Comparison of ENCODE assay signal across 9 mouse cellular contexts in the genomic region with DNA sequence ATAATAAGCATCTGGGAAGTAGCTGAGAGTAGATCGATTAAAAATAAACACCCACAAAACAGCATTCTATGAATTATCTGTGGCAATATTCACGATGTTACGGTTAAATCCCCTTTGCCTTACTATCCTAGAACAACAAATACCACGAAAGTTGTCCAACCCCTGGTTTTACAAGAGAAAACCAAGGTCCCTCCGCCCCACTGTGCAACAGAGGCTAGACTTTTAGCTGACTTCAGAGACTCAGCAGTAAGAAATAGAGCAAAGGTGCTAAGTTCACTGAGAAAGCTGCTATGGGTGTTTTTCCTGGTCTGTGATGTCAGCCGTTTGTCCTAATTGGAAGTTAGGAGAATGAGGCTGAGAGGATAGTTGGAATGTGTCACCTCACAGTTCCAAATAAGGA. TPM values are rescaled to one million over a fixed set of nuclear protein-coding genes. Genes with fewer than 3 reads are reported as not detected.
DNase-seq lines count a peak whose midpoint lies in the region; ATAC-seq and TF ChIP-seq lines count a peak whose summit lies in the region.
"Had no signal": no experiment of that assay in that cellular context is flagged by ENCODE, and none has a peak within 500 bp of the region (broad histone marks: within the 10 kb centered on the region; RNA-seq: fewer than 3 reads in every experiment).

No protein-coding gene starts in this region.

- no peaks in the 10 kb centered on the region for H3K9me3 ChIP-seq in limb, embryonic 14.5 days (ENCODE audit: control insufficient read depth, low read length)
- no peaks in the 10 kb centered on the region for H3K9me3 ChIP-seq in stomach, postnatal 0 days (ENCODE audit: control insufficient read depth, low read length)

- TF ChIP-seq CTCF in testis, adult 2 months (IDR thresholded peaks at IDR 0.05; ENCODE audit: control insufficient read depth, insufficient read depth, insufficient replicate concordance, low read depth, low read length), result no peak
- 0 out of 2 replicates have a peak, but pooled peaks have one; percentile 1 for TF ChIP-seq CTCF in stomach, postnatal 0 days (IDR thresholded peaks at IDR 0.05; ENCODE audit: low read depth)

- no peak for TF ChIP-seq POLR2A in testis, adult 2 months (IDR thresholded peaks at IDR 0.05; ENCODE audit: control insufficient read depth, low read depth, low read length)
- no peak for TF ChIP-seq POLR2A in limb, embryonic 14.5 days (IDR thresholded peaks at IDR 0.05; ENCODE audit: borderline replicate concordance, extremely low read depth, insufficient read depth, insufficient read length)

- peak overlapping the region; percentile 96 for H3K4me3 ChIP-seq in testis, adult 2 months (ENCODE audit: control insufficient read depth, low read depth, low read length)
- H3K4me3 ChIP-seq in limb, embryonic 14.5 days (replicated peaks; ENCODE audit: low read length), result peak overlapping the region; percentile 46
- peak overlapping the region; percentile 53 for H3K4me3 ChIP-seq in stomach, postnatal 0 days (ENCODE audit: low read depth, low read length)

- H3K9ac ChIP-seq in limb, embryonic 14.5 days (ENCODE audit: low read depth, low read length, severe bottlenecking), result peak overlapping the region; percentile 51; the same call in 1 of the 2 replicates
- peak overlapping the region; percentile 71 for H3K9ac ChIP-seq in stomach, postnatal 0 days (ENCODE audit: low read length)

- 59% methylated on average over 6 of the region's 6 CpGs for WGBS in limb, embryonic 14.5 days
- WGBS in stomach, postnatal 0 days, result 49% methylated on average over 6 of the region's 6 CpGs

- no peaks in the 10 kb centered on the region for H3K27me3 ChIP-seq in testis, adult 2 months (ENCODE audit: control insufficient read depth, insufficient read depth, low read length)
- H3K27me3 ChIP-seq in limb, embryonic 14.5 days (ENCODE audit: control insufficient read depth, insufficient read depth, low read length), result no peaks in the 10 kb centered on the region
- H3K27me3 ChIP-seq in stomach, postnatal 0 days (ENCODE audit: control insufficient read depth, insufficient read depth, low read length), result no peaks in the 10 kb centered on the region

- peak; percentile 10 for DNase-seq in embryo, embryonic 10.5 days (ENCODE audit: low spot score)
- no peak for DNase-seq in embryo, embryonic 9.5 days (ENCODE audit: extremely low spot score)
- no peak for DNase-seq in testis, postnatal 10 days (ENCODE audit: low spot score)
- DNase-seq in limb, embryonic 14.5 days (ENCODE audit: low spot score), result no peak
- no peak for DNase-seq in stomach, postnatal 0 days (ENCODE audit: low spot score)
- DNase-seq in gastrocnemius, adult 18-20 months (ENCODE audit: low spot score), result no peak
- DNase-seq in cerebellum, adult 9-10 months, result no peak

- no peak for TF ChIP-seq EP300 in stomach, postnatal 0 days (optimal IDR thresholded peaks at IDR 0.05)

- H3K36me3 ChIP-seq in testis, adult 2 months (ENCODE audit: control insufficient read depth, insufficient read depth, low read length), result no peaks in the 10 kb centered on the region
- peaks cover 13% of the 10 kb centered on the region for H3K36me3 ChIP-seq in limb, embryonic 14.5 days (ENCODE audit: control insufficient read depth, insufficient read depth, low read length)
- no peaks in the 10 kb centered on the region; the same call in 1 of the 2 replicates for H3K36me3 ChIP-seq in stomach, postnatal 0 days (ENCODE audit: control insufficient read depth, insufficient read depth, low read length)

- ATAC-seq in limb, embryonic 14.5 days (ENCODE audit: low FRiP score, low read depth), result no peak
- peak; percentile 13; the same call in 1 of the 2 replicates for ATAC-seq in stomach, postnatal 0 days (ENCODE audit: low FRiP score, low TSS enrichment)

- peak overlapping the region; percentile 91 for H3K4me2 ChIP-seq in limb, embryonic 14.5 days (replicated peaks; ENCODE audit: low read depth, low read length, severe bottlenecking)
- H3K4me2 ChIP-seq in stomach, postnatal 0 days (replicated peaks; ENCODE audit: low read depth), result peak overlapping the region; percentile 88

- peaks cover 25% of the 10 kb centered on the region for H3K4me1 ChIP-seq in testis, adult 2 months (ENCODE audit: control insufficient read depth, insufficient read depth, low read length)
- H3K4me1 ChIP-seq in limb, embryonic 14.5 days (ENCODE audit: control insufficient read depth, insufficient read depth, low read length), result peaks cover 7% of the 10 kb centered on the region; the same call in 1 of the 2 replicates
- H3K4me1 ChIP-seq in stomach, postnatal 0 days (replicated peaks; ENCODE audit: control insufficient read depth, insufficient read depth), result no peaks in the 10 kb centered on the region

- peak overlapping the region; percentile 89 for H3K27ac ChIP-seq in testis, adult 2 months (ENCODE audit: control insufficient read depth, insufficient read depth, low read depth, low read length)
- peak overlapping the region; percentile 73; the same call in 1 of the 2 replicates for H3K27ac ChIP-seq in limb, embryonic 14.5 days (replicated peaks; ENCODE audit: low read depth, low read length)
- H3K27ac ChIP-seq in stomach, postnatal 0 days (replicated peaks), result peak overlapping the region; percentile 92; the same call in 1 of the 2 replicates

RNA-seq across cellular contexts. Expression of a gene that starts 1.0 kb away (rescaled TPM):
- polyA plus RNA-seq in testis, adult 2 months (2012; rRNA removed), result 0.16 and 1.3 TPM in 2 replicates
- polyA plus RNA-seq in limb, embryonic 14.5 days (2012; rRNA removed), result 0.96 and 1.0 TPM in 2 replicates
- 1.1 and 1.5 TPM in 2 replicates for polyA plus RNA-seq in limb, embryonic 14.5 days (2014; fragmentation: Nextera tagmentation; extraction: Ambion mirVana)
- polyA plus RNA-seq in stomach, postnatal 0 days (2015; fragmentation: Nextera tagmentation; extraction: Ambion mirVana), result 0.46 and 0.56 TPM in 2 replicates
- total RNA-seq in gastrocnemius, adult 18-20 months (2021), result under 1 TPM; 0.47 to 0.59 TPM

RNA-seq across cellular contexts. Expression of a gene that starts 1.9 kb away (rescaled TPM):
- 34.9 and 42.7 TPM in 2 replicates for polyA plus RNA-seq in testis, adult 2 months (2012; rRNA removed)
- 55.4 and 81.7 TPM in 2 replicates for polyA plus RNA-seq in limb, embryonic 14.5 days (2012; rRNA removed)
- 34.6 and 35.5 TPM in 2 replicates for polyA plus RNA-seq in limb, embryonic 14.5 days (2014; fragmentation: Nextera tagmentation; extraction: Ambion mirVana)
- 17.2 and 17.7 TPM in 2 replicates for polyA plus RNA-seq in stomach, postnatal 0 days (2015; fragmentation: Nextera tagmentation; extraction: Ambion mirVana)
- 10 to 100 TPM; 12.7 to 14.4 TPM for total RNA-seq in gastrocnemius, adult 18-20 months (2021)

RNA-seq across cellular contexts. Expression of a gene that starts 11.0 kb away (rescaled TPM):
- polyA plus RNA-seq in testis, adult 2 months (2012; rRNA removed), result not detected in 2 replicates
- not detected in 2 replicates for polyA plus RNA-seq in limb, embryonic 14.5 days (2012; rRNA removed)
- not detected in 2 replicates for polyA plus RNA-seq in limb, embryonic 14.5 days (2014; fragmentation: Nextera tagmentation; extraction: Ambion mirVana)
- polyA plus RNA-seq in stomach, postnatal 0 days (2015; fragmentation: Nextera tagmentation; extraction: Ambion mirVana), result 0.10 and 0.13 TPM in 2 replicates
- under 1 TPM in 1 of 2 experiments, not detected in 1; 0.31 TPM for total RNA-seq in gastrocnemius, adult 18-20 months (2021)
- polyA plus RNA-seq: C2C12 had no signal

RNA-seq across cellular contexts. Expression of a gene that starts 17.6 kb away (rescaled TPM):
- polyA plus RNA-seq in testis, adult 2 months (2012; rRNA removed), result 144 and 157 TPM in 2 replicates
- polyA plus RNA-seq in limb, embryonic 14.5 days (2012; rRNA removed), result 107 and 115 TPM in 2 replicates
- polyA plus RNA-seq in limb, embryonic 14.5 days (2014; fragmentation: Nextera tagmentation; extraction: Ambion mirVana), result 169 and 171 TPM in 2 replicates
- 150 and 163 TPM in 2 replicates for polyA plus RNA-seq in stomach, postnatal 0 days (2015; fragmentation: Nextera tagmentation; extraction: Ambion mirVana)
- total RNA-seq in gastrocnemius, adult 18-20 months (2021), result 100 to 1,000 TPM; 167 to 171 TPM

RNA-seq across cellular contexts. Expression of a gene that starts 46.9 kb away (rescaled TPM):
- 1.4 and 2.6 TPM in 2 replicates for polyA plus RNA-seq in testis, adult 2 months (2012; rRNA removed)
- 5.8 and 11.6 TPM in 2 replicates for polyA plus RNA-seq in limb, embryonic 14.5 days (2012; rRNA removed)
- 10.9 and 19.2 TPM in 2 replicates for polyA plus RNA-seq in limb, embryonic 14.5 days (2014; fragmentation: Nextera tagmentation; extraction: Ambion mirVana)
- 140 and 182 TPM in 2 replicates for polyA plus RNA-seq in stomach, postnatal 0 days (2015; fragmentation: Nextera tagmentation; extraction: Ambion mirVana)
- 1 to 10 TPM; 7.5 to 8.8 TPM for total RNA-seq in gastrocnemius, adult 18-20 months (2021)

Comparison
In these comparisons a context has a peak if more than half of its experiments do, and no peak if none do; other contexts are left out.
1. H3K4me3 ChIP-seq: peak in every context shown above with its lines; median percentile 96 in testis, adult 2 months; 53 in stomach, postnatal 0 days; 46 in limb, embryonic 14.5 days.